Mouse (Mus musculus): ENCODE results near the gene Ipo8. TPM values are rescaled to one million over a fixed set of nuclear protein-coding genes. Genes with fewer than 3 reads are reported as not detected.

Ipo8 gene
- polyA plus RNA-seq, 1 experiment from 2014 or later: 23.0 TPM

GRCm38 (mm10) chr6:148767228-148767627 is 64.0 kb downstream of the Ipo8 start:
- no peaks in the 10 kb centered on the region for H3K9me3 ChIP-seq (ENCODE audit: control insufficient read depth, low read length)
- H3K27ac ChIP-seq (ENCODE audit: low read length): no peak overlapping the region
- H3K27me3 ChIP-seq (replicated peaks; ENCODE audit: control insufficient read depth, insufficient read depth, low read length): no peaks in the 10 kb centered on the region
- no peak for ATAC-seq
- no peak overlapping the region for H3K4me2 ChIP-seq (ENCODE audit: low read length)
- H3K9ac ChIP-seq (replicated peaks; ENCODE audit: low read depth, low read length): no peak overlapping the region
- no peaks in the 10 kb centered on the region for H3K4me1 ChIP-seq (replicated peaks; ENCODE audit: control insufficient read depth, insufficient read depth, low read length)
- no peaks in the 10 kb centered on the region for H3K36me3 ChIP-seq (ENCODE audit: control insufficient read depth, insufficient read depth)
- H3K4me3 ChIP-seq (replicated peaks; ENCODE audit: low read length): no peak overlapping the region

GRCm38 (mm10) chr6:148761967-148762712 is 69.1 kb downstream of the Ipo8 start:
- H3K4me2 ChIP-seq (ENCODE audit: low read length): no peak overlapping the region
- H3K27me3 ChIP-seq (replicated peaks; ENCODE audit: control insufficient read depth, insufficient read depth, low read length): no peaks in the 10 kb centered on the region
- WGBS: 86% methylated on average over 3 of the region's 3 CpGs
- no peaks in the 10 kb centered on the region for H3K9me3 ChIP-seq (ENCODE audit: control insufficient read depth, low read length)
- no peak overlapping the region for H3K9ac ChIP-seq (replicated peaks; ENCODE audit: low read depth, low read length)
- H3K4me3 ChIP-seq (replicated peaks; ENCODE audit: low read length): no peak overlapping the region
- no peak for ATAC-seq
- H3K36me3 ChIP-seq (ENCODE audit: control insufficient read depth, insufficient read depth): no peaks in the 10 kb centered on the region
- no peak overlapping the region for H3K27ac ChIP-seq (ENCODE audit: low read length)
- no peaks in the 10 kb centered on the region for H3K4me1 ChIP-seq (replicated peaks; ENCODE audit: control insufficient read depth, insufficient read depth, low read length)

- no peak for ATAC-seq
These were observed 69.8 kb downstream of the Ipo8 start for GRCm38 (mm10) chr6:148761475-148761874.

GRCm38 (mm10) chr6:148756535-148756934 is 74.7 kb downstream of the Ipo8 start:
- H3K4me2 ChIP-seq (ENCODE audit: low read length): no peak overlapping the region

More at GRCm38 (mm10) chr6:148761475-148761874, 69.8 kb downstream of the Ipo8 start:
- Histone ChIP-seq H3K27ac (ENCODE audit: low read length) (no peak overlapping the region), H3K9ac (replicated peaks; ENCODE audit: low read depth, low read length) (no peak overlapping the region), H3K9me3 (ENCODE audit: control insufficient read depth, low read length) (no peaks in the 10 kb centered on the region), H3K36me3 (ENCODE audit: control insufficient read depth, insufficient read depth) (no peaks in the 10 kb centered on the region), H3K27me3 (replicated peaks; ENCODE audit: control insufficient read depth, insufficient read depth, low read length) (no peaks in the 10 kb centered on the region), H3K4me2 (ENCODE audit: low read length) (no peak overlapping the region), H3K4me1 (replicated peaks; ENCODE audit: control insufficient read depth, insufficient read depth, low read length) (no peaks in the 10 kb centered on the region), H3K4me3 (replicated peaks; ENCODE audit: low read length) (no peak overlapping the region)
- WGBS: 85% methylated on average over 4 of the region's 4 CpGs

GRCm38 (mm10) chr6:148751400-148751799 is 79.9 kb downstream of the Ipo8 start:
- no peak overlapping the region for H3K27ac ChIP-seq (ENCODE audit: low read length)
- H3K9me3 ChIP-seq (ENCODE audit: control insufficient read depth, low read length): no peaks in the 10 kb centered on the region
- H3K36me3 ChIP-seq (ENCODE audit: control insufficient read depth, insufficient read depth): no peaks in the 10 kb centered on the region
- H3K4me3 ChIP-seq (replicated peaks; ENCODE audit: low read length): no peak overlapping the region
- no peak overlapping the region for H3K9ac ChIP-seq (replicated peaks; ENCODE audit: low read depth, low read length)
- no peak overlapping the region for H3K4me2 ChIP-seq (ENCODE audit: low read length)
- no peak; the same call in 1 of the 2 replicates for ATAC-seq
- H3K27me3 ChIP-seq (replicated peaks; ENCODE audit: control insufficient read depth, insufficient read depth, low read length): no peaks in the 10 kb centered on the region
- H3K4me1 ChIP-seq (replicated peaks; ENCODE audit: control insufficient read depth, insufficient read depth, low read length): no peaks in the 10 kb centered on the region
- 84% methylated on average over 2 of the region's 2 CpGs for WGBS

More at GRCm38 (mm10) chr6:148756535-148756934, 74.7 kb downstream of the Ipo8 start:
- no peak overlapping the region for H3K9ac ChIP-seq (replicated peaks; ENCODE audit: low read depth, low read length)
- no peak overlapping the region for H3K27ac ChIP-seq (ENCODE audit: low read length)
- no peaks in the 10 kb centered on the region for H3K27me3 ChIP-seq (replicated peaks; ENCODE audit: control insufficient read depth, insufficient read depth, low read length)
- H3K9me3 ChIP-seq (ENCODE audit: control insufficient read depth, low read length): no peaks in the 10 kb centered on the region
- ATAC-seq: no peak
- no peaks in the 10 kb centered on the region for H3K4me1 ChIP-seq (replicated peaks; ENCODE audit: control insufficient read depth, insufficient read depth, low read length)
- H3K4me3 ChIP-seq (replicated peaks; ENCODE audit: low read length): no peak overlapping the region
- WGBS: 62% methylated on average over 1 of the region's 1 CpGs
- no peaks in the 10 kb centered on the region for H3K36me3 ChIP-seq (ENCODE audit: control insufficient read depth, insufficient read depth)

GRCm38 (mm10) chr6:148750183-148750582 is 81.1 kb downstream of the Ipo8 start:
- H3K36me3 ChIP-seq (ENCODE audit: control insufficient read depth, insufficient read depth): no peaks in the 10 kb centered on the region
- no peaks in the 10 kb centered on the region for H3K9me3 ChIP-seq (ENCODE audit: control insufficient read depth, low read length)

GRCm38 (mm10) chr6:148740521-148741226 is 90.6 kb downstream of the Ipo8 start:
- Histone ChIP-seq H3K4me3 (replicated peaks; ENCODE audit: low read length) (no peak overlapping the region), H3K27ac (ENCODE audit: low read length) (no peak overlapping the region), H3K27me3 (replicated peaks; ENCODE audit: control insufficient read depth, insufficient read depth, low read length) (no peaks in the 10 kb centered on the region), H3K9ac (replicated peaks; ENCODE audit: low read depth, low read length) (no peak overlapping the region), H3K9me3 (ENCODE audit: control insufficient read depth, low read length) (no peaks in the 10 kb centered on the region), H3K36me3 (ENCODE audit: control insufficient read depth, insufficient read depth) (no peaks in the 10 kb centered on the region), H3K4me1 (replicated peaks; ENCODE audit: control insufficient read depth, insufficient read depth, low read length) (peaks cover 7% of the 10 kb centered on the region), H3K4me2 (ENCODE audit: low read length) (no peak overlapping the region)
- ATAC-seq: no peak
- 62% methylated on average over 8 of the region's 8 CpGs for WGBS

More at GRCm38 (mm10) chr6:148750183-148750582, 81.1 kb downstream of the Ipo8 start:
- Histone ChIP-seq H3K4me1 (replicated peaks; ENCODE audit: control insufficient read depth, insufficient read depth, low read length) (no peaks in the 10 kb centered on the region), H3K27ac (ENCODE audit: low read length) (no peak overlapping the region), H3K27me3 (replicated peaks; ENCODE audit: control insufficient read depth, insufficient read depth, low read length) (no peaks in the 10 kb centered on the region), H3K4me3 (replicated peaks; ENCODE audit: low read length) (no peak overlapping the region), H3K9ac (replicated peaks; ENCODE audit: low read depth, low read length) (no peak overlapping the region), H3K4me2 (ENCODE audit: low read length) (no peak overlapping the region)
- 92% methylated on average over 3 of the region's 3 CpGs for WGBS
- no peak for ATAC-seq

- 90% methylated on average over 1 of the region's 1 CpGs for WGBS
- Histone ChIP-seq H3K9me3 (ENCODE audit: control insufficient read depth, low read length) (no peaks in the 10 kb centered on the region), H3K9ac (replicated peaks; ENCODE audit: low read depth, low read length) (no peak overlapping the region), H3K27me3 (replicated peaks; ENCODE audit: control insufficient read depth, insufficient read depth, low read length) (no peaks in the 10 kb centered on the region), H3K4me2 (ENCODE audit: low read length) (no peak overlapping the region), H3K36me3 (ENCODE audit: control insufficient read depth, insufficient read depth) (no peaks in the 10 kb centered on the region), H3K4me3 (replicated peaks; ENCODE audit: low read length) (no peak overlapping the region), H3K27ac (ENCODE audit: low read length) (no peak overlapping the region), H3K4me1 (replicated peaks; ENCODE audit: control insufficient read depth, insufficient read depth, low read length) (peaks cover 7% of the 10 kb centered on the region)
- ATAC-seq: no peak
These were observed 94.9 kb downstream of the Ipo8 start for GRCm38 (mm10) chr6:148736390-148736789.

GRCm38 (mm10) chr6:148734012-148734411 is 97.3 kb downstream of the Ipo8 start:
- Histone ChIP-seq H3K27ac (ENCODE audit: low read length) (no peak overlapping the region), H3K9ac (replicated peaks; ENCODE audit: low read depth, low read length) (no peak overlapping the region), H3K9me3 (ENCODE audit: control insufficient read depth, low read length) (no peaks in the 10 kb centered on the region), H3K27me3 (replicated peaks; ENCODE audit: control insufficient read depth, insufficient read depth, low read length) (no peaks in the 10 kb centered on the region), H3K4me2 (ENCODE audit: low read length) (no peak overlapping the region), H3K4me3 (replicated peaks; ENCODE audit: low read length) (no peak overlapping the region), H3K4me1 (replicated peaks; ENCODE audit: control insufficient read depth, insufficient read depth, low read length) (no peaks in the 10 kb centered on the region), H3K36me3 (ENCODE audit: control insufficient read depth, insufficient read depth) (no peaks in the 10 kb centered on the region)
- WGBS: 96% methylated on average over 20 of the region's 20 CpGs
- ATAC-seq: no peak

Measured in forebrain, embryonic 16.5 days (tissue).